Mouse (Mus musculus) ovary, postnatal 36 days (tissue): Measurements from ENCODE around the gene Rpe.
"Not testable (repeated sequence)": the region's sequence is repeated elsewhere in the genome, so short reads cannot be mapped to it uniquely, and the experiment has no call there.

Experiments
- DNase-seq: peaks from one replicate; pipeline ENCODE4 v3.0.0; 2022; ENCODE audit warnings: low spot score, mixed read lengths

The Rpe gene

GRCm38 (mm10) chr1:66700693-66701575 is at the start of gene Rpe:
Gene Rpe (plus strand): TSS chr1:66700831.
- DNase-seq, result peak; percentile 93

- DNase-seq, result no peak
Observed at GRCm38 (mm10) chr1:66655119-66655746, 45.4 kb upstream of the Rpe start.

- DNase-seq, result no peak
Observed at GRCm38 (mm10) chr1:66655747-66656119, 44.9 kb upstream of the Rpe start.

GRCm38 (mm10) chr1:66671475-66671874 is 29.2 kb upstream of the Rpe start:
- DNase-seq, result no peak

- no peak for DNase-seq
Observed at GRCm38 (mm10) chr1:66672812-66673211, 27.8 kb upstream of the Rpe start.

GRCm38 (mm10) chr1:66677928-66678327 is 22.7 kb upstream of the Rpe start:
- DNase-seq, result no peak

GRCm38 (mm10) chr1:66678662-66679061 is 22.0 kb upstream of the Rpe start:
- DNase-seq, result no peak

GRCm38 (mm10) chr1:66682974-66683373 is 17.7 kb upstream of the Rpe start:
- DNase-seq, result no peak

GRCm38 (mm10) chr1:66691772-66692171 is 8.9 kb upstream of the Rpe start:
- DNase-seq, result no peak

- DNase-seq, result no peak
Observed at GRCm38 (mm10) chr1:66692308-66692707, 8.3 kb upstream of the Rpe start.

- no peak for DNase-seq
Observed at GRCm38 (mm10) chr1:66692780-66693392, 7.7 kb upstream of the Rpe start.

GRCm38 (mm10) chr1:66694266-66694665 is 6.4 kb upstream of the Rpe start:
- no peak for DNase-seq

GRCm38 (mm10) chr1:66695296-66695695 is 5.3 kb upstream of the Rpe start:
- no peak for DNase-seq

- DNase-seq, result not testable (repeated sequence)
Observed at GRCm38 (mm10) chr1:66699630-66700029, 1.0 kb upstream of the Rpe start.

- DNase-seq, result no peak
Observed at GRCm38 (mm10) chr1:66700149-66700692, 410 bp upstream of the Rpe start.

GRCm38 (mm10) chr1:66701576-66701940 is 927 bp downstream of the Rpe start:
- no peak for DNase-seq

GRCm38 (mm10) chr1:66702623-66703345 is 2.2 kb downstream of the Rpe start:
- no peak for DNase-seq

- DNase-seq, result no peak
Observed at GRCm38 (mm10) chr1:66704523-66704922, 3.9 kb downstream of the Rpe start.

GRCm38 (mm10) chr1:66712859-66713258 is 12.2 kb downstream of the Rpe start:
- no peak for DNase-seq

- DNase-seq, result no peak
Observed at GRCm38 (mm10) chr1:66730581-66730980, 29.9 kb downstream of the Rpe start.

- DNase-seq, result no peak
Observed at GRCm38 (mm10) chr1:66768764-66769163, 68.1 kb downstream of the Rpe start.
